Mouse (Mus musculus) liver, embryonic 12.5 days (tissue): ENCODE measurements around the gene Gm14862. TPM values are rescaled to one million over a fixed set of nuclear protein-coding genes. Genes with fewer than 3 reads are reported as not detected.
A peak's percentile ranks its signal among the peaks of the same experiment; 100 is the strongest.
"Not testable (repeated sequence)": the region's sequence is repeated elsewhere in the genome, so short reads cannot be mapped to it uniquely, and the experiment has no call there.

ENCODE experiments used
- ATAC-seq: fragments of 200-750 bp; cut with Nextera tagmentation; 2 replicates; pipeline ENCODE4 v1.8.0; 2017; ENCODE audit warnings: moderate number of reproducible peaks, mild to moderate bottlenecking, moderate library complexity
- H3K27ac ChIP-seq: fragments of 300-500 bp; sonication (generic); 2 replicates; pipeline ENCODE4 v1.5.1; 2016; ENCODE audit warnings: mild to moderate bottlenecking
- H3K27me3 ChIP-seq: fragments of 300-500 bp; sonication (generic); replicated peaks from 2 replicates; pipeline ENCODE4 v1.6.1; 2016; ENCODE audit warnings: mild to moderate bottlenecking, moderate library complexity
- H3K36me3 ChIP-seq: fragments of 300-500 bp; sonication (generic); 2 replicates; pipeline ENCODE4 v1.6.1; 2016; ENCODE audit warnings: mild to moderate bottlenecking, moderate library complexity
- H3K4me1 ChIP-seq: fragments of 300-500 bp; sonication (generic); 2 replicates; pipeline ENCODE4 v1.6.1; 2016
- H3K4me2 ChIP-seq: fragments of 300-500 bp; sonication (generic); 2 replicates; pipeline ENCODE4 v1.6.1; 2016; ENCODE audit warnings: mild to moderate bottlenecking, moderate library complexity
- H3K4me3 ChIP-seq: fragments of 300-500 bp; sonication (generic); 2 replicates; pipeline ENCODE4 v1.5.1; 2016; ENCODE audit warnings: mild to moderate bottlenecking, moderate library complexity
- H3K9ac ChIP-seq: fragments of 300-500 bp; sonication (generic); 2 replicates; pipeline ENCODE4 v1.6.1; 2016; ENCODE audit warnings: mild to moderate bottlenecking, moderate library complexity
- H3K9me3 ChIP-seq: fragments of 300-500 bp; sonication (generic); replicated peaks from 2 replicates; pipeline ENCODE4 v1.6.1; 2016; ENCODE audit warnings: mild to moderate bottlenecking, moderate library complexity
- WGBS: fragments of 180-500 bp; shearing (Covaris S2); methylation state at CpG from one replicate; pipeline ENCODE4 v1.1.7; 2016; ENCODE audit not compliant: insufficient replicate concordance; 5-methylcytosine and 5-hydroxymethylcytosine counted together
- polyA plus RNA-seq: library from polyadenylated mRNA; unstranded; fragments of >200 nt; fragmentation: Nextera tagmentation; extraction: Ambion mirVana; gene quantifications from 2 replicates; pipeline ENCODE4 v1.2.1, GENCODE M21; 2016

The Gm14862 gene
- 2.8 and 3.0 TPM in 2 replicates for polyA plus RNA-seq

- Histone ChIP-seq H3K4me2 (peak within 1 kb of the TSS; percentile 53), H3K27ac (peak within 1 kb of the TSS; percentile 87), H3K36me3 (no peaks in the 10 kb centered on the region), H3K4me1 (peaks cover 28% of the 10 kb centered on the region), H3K9me3 (no peaks in the 10 kb centered on the region), H3K27me3 (no peaks in the 10 kb centered on the region), H3K4me3 (peak within 1 kb of the TSS; percentile 54), H3K9ac (peak within 1 kb of the TSS; percentile 68)
- ATAC-seq: peak; percentile 90
- WGBS: 43% methylated on average over 5 of the region's 5 CpGs
These were observed at the start of gene Gm14862 for GRCm38 (mm10) chrX:9256766-9257165. TSS of gene Gm14862 (minus strand) at chrX:9256899.

GRCm38 (mm10) chrX:9303455-9303854 is 46.8 kb upstream of the Gm14862 start:
- H3K9me3 ChIP-seq: no peaks in the 10 kb centered on the region
- H3K4me3 ChIP-seq: no peak overlapping the region
- H3K9ac ChIP-seq: no peak overlapping the region
- H3K36me3 ChIP-seq: peaks cover 3% of the 10 kb centered on the region
- H3K4me2 ChIP-seq: peak overlapping the region; percentile 27
- H3K4me1 ChIP-seq: peaks cover 24% of the 10 kb centered on the region
- ATAC-seq: peak; percentile 53; the same call in 1 of the 2 replicates
- 38% methylated on average over 1 of the region's 1 CpGs for WGBS
- peak overlapping the region; percentile 70 for H3K27ac ChIP-seq
- H3K27me3 ChIP-seq: no peaks in the 10 kb centered on the region

- peak overlapping the region; percentile 27 for H3K4me2 ChIP-seq
- no peak overlapping the region for H3K4me3 ChIP-seq
- H3K36me3 ChIP-seq: no peaks in the 10 kb centered on the region
- peaks cover 24% of the 10 kb centered on the region for H3K4me1 ChIP-seq
- ATAC-seq: no peak
- H3K9ac ChIP-seq: 0 out of 2 replicates have a peak overlapping the region, but pooled peaks have one; percentile 17
- H3K9me3 ChIP-seq: no peaks in the 10 kb centered on the region
- no peaks in the 10 kb centered on the region for H3K27me3 ChIP-seq
- 36% methylated on average over 5 of the region's 5 CpGs for WGBS
- peak overlapping the region; percentile 70 for H3K27ac ChIP-seq
These were observed 46.1 kb upstream of the Gm14862 start for GRCm38 (mm10) chrX:9302791-9303190.

- no peaks in the 10 kb centered on the region for H3K9me3 ChIP-seq
- peak; percentile 99 for ATAC-seq
- no peaks in the 10 kb centered on the region for H3K27me3 ChIP-seq
- H3K27ac ChIP-seq: peak overlapping the region; percentile 95
- peak overlapping the region; percentile 48 for H3K9ac ChIP-seq
- H3K4me2 ChIP-seq: peak overlapping the region; percentile 57
- WGBS: 27% methylated on average over 5 of the region's 5 CpGs
- H3K4me3 ChIP-seq: no peak overlapping the region
- H3K4me1 ChIP-seq: peaks cover 25% of the 10 kb centered on the region
- H3K36me3 ChIP-seq: no peaks in the 10 kb centered on the region
These were observed 41.7 kb upstream of the Gm14862 start for GRCm38 (mm10) chrX:9298413-9298864.

- not testable (repeated sequence) for H3K27me3 ChIP-seq, H3K9ac ChIP-seq, H3K4me2 ChIP-seq, H3K4me3 ChIP-seq, H3K36me3 ChIP-seq, H3K9me3 ChIP-seq
- 61% methylated on average over 4 of the region's 4 CpGs for WGBS
- peaks cover 12% of the 10 kb centered on the region; the same call in 1 of the 2 replicates for H3K4me1 ChIP-seq
- peak overlapping the region; percentile 60 for H3K27ac ChIP-seq
- ATAC-seq: peak; percentile 85
These were observed 36.6 kb upstream of the Gm14862 start for GRCm38 (mm10) chrX:9293140-9293829.

- not testable (repeated sequence) for H3K9ac ChIP-seq, H3K9me3 ChIP-seq, H3K27me3 ChIP-seq, H3K27ac ChIP-seq, ATAC-seq, H3K4me1 ChIP-seq, H3K4me3 ChIP-seq, H3K4me2 ChIP-seq
- peaks cover 18% of the 10 kb centered on the region for H3K36me3 ChIP-seq
- no CpG with 5 or more reads among the region's 1 CpGs for WGBS
These were observed 26.8 kb upstream of the Gm14862 start, which contains the start of gene H2al1m for GRCm38 (mm10) chrX:9283464-9283863. TSS of gene H2al1m (plus strand) at chrX:9283764.

GRCm38 (mm10) chrX:9274321-9274720 is 17.6 kb upstream of the Gm14862 start:
- H3K4me1 ChIP-seq: peaks cover 12% of the 10 kb centered on the region; the same call in 1 of the 2 replicates

GRCm38 (mm10) chrX:9273377-9274002 is 16.8 kb upstream of the Gm14862 start:
- Histone ChIP-seq H3K27ac (peak overlapping the region; percentile 94), H3K4me3 (peak overlapping the region; percentile 76), H3K9ac (peak overlapping the region; percentile 90), H3K27me3 (peaks cover 5% of the 10 kb centered on the region; the same call in 1 of the 2 replicates), H3K36me3 (no peaks in the 10 kb centered on the region), H3K9me3 (no peaks in the 10 kb centered on the region), H3K4me2 (peak overlapping the region; percentile 60), H3K4me1 (peaks cover 12% of the 10 kb centered on the region; the same call in 1 of the 2 replicates)
- ATAC-seq: peak; percentile 32; the same call in 1 of the 2 replicates
- 40% methylated on average over 12 of the region's 12 CpGs for WGBS

More at GRCm38 (mm10) chrX:9274321-9274720, 17.6 kb upstream of the Gm14862 start:
- Histone ChIP-seq H3K27me3 (peaks cover 5% of the 10 kb centered on the region; the same call in 1 of the 2 replicates), H3K4me3 (peak overlapping the region; percentile 76), H3K36me3 (no peaks in the 10 kb centered on the region), H3K9me3 (no peaks in the 10 kb centered on the region), H3K27ac (peak overlapping the region; percentile 94), H3K9ac (peak overlapping the region; percentile 90), H3K4me2 (peak overlapping the region; percentile 60)
- 50% methylated on average over 8 of the region's 8 CpGs for WGBS
- peak; percentile 30; the same call in 1 of the 2 replicates for ATAC-seq

- Histone ChIP-seq H3K4me1 (peaks cover 12% of the 10 kb centered on the region; the same call in 1 of the 2 replicates), H3K4me2 (peak within 1 kb of the TSS; percentile 60), H3K9me3 (no peaks in the 10 kb centered on the region), H3K4me3 (peak within 1 kb of the TSS; percentile 76), H3K36me3 (no peaks in the 10 kb centered on the region), H3K27me3 (peaks cover 5% of the 10 kb centered on the region; the same call in 1 of the 2 replicates), H3K9ac (peak within 1 kb of the TSS; percentile 90), H3K27ac (peak within 1 kb of the TSS; percentile 94)
- peak; percentile 91 for ATAC-seq
- WGBS: 4% methylated on average over 63 of the region's 94 CpGs
These were observed 16.0 kb upstream of the Gm14862 start, which contains the start of gene Xk for GRCm38 (mm10) chrX:9272460-9273361. TSS of gene Xk (plus strand) at chrX:9272756.

- peak overlapping the region; percentile 76 for H3K4me3 ChIP-seq
- no peaks in the 10 kb centered on the region for H3K36me3 ChIP-seq
- ATAC-seq: peak; percentile 16
- peak overlapping the region; percentile 60 for H3K4me2 ChIP-seq
- 7% methylated on average over 8 of the region's 8 CpGs for WGBS
- peaks cover 5% of the 10 kb centered on the region; the same call in 1 of the 2 replicates for H3K27me3 ChIP-seq
- H3K9me3 ChIP-seq: no peaks in the 10 kb centered on the region
- H3K4me1 ChIP-seq: peaks cover 12% of the 10 kb centered on the region; the same call in 1 of the 2 replicates
- H3K27ac ChIP-seq: peak overlapping the region; percentile 94
- peak overlapping the region; percentile 90 for H3K9ac ChIP-seq
These were observed 15.3 kb upstream of the Gm14862 start for GRCm38 (mm10) chrX:9271947-9272459.

GRCm38 (mm10) chrX:9271112-9271511 is 14.4 kb upstream of the Gm14862 start:
- peak overlapping the region; percentile 60 for H3K4me2 ChIP-seq
- H3K4me1 ChIP-seq: peaks cover 12% of the 10 kb centered on the region; the same call in 1 of the 2 replicates
- H3K36me3 ChIP-seq: no peaks in the 10 kb centered on the region
- H3K27ac ChIP-seq: peak overlapping the region; percentile 94
- H3K27me3 ChIP-seq: peaks cover 5% of the 10 kb centered on the region; the same call in 1 of the 2 replicates
- no peak for ATAC-seq
- H3K9ac ChIP-seq: 0 out of 2 replicates have a peak overlapping the region, but pooled peaks have one; percentile 90
- WGBS: 66% methylated on average over 3 of the region's 3 CpGs
- H3K4me3 ChIP-seq: no peak overlapping the region
- H3K9me3 ChIP-seq: no peaks in the 10 kb centered on the region
